Mouse (Mus musculus) mesoderm, embryonic 11.5 days (tissue): ENCODE data around the gene Sost.
A peak's percentile ranks its signal among the peaks of the same experiment; 100 is the strongest.
"Not testable (repeated sequence)": the region's sequence is repeated elsewhere in the genome, so short reads cannot be mapped to it uniquely, and the experiment has no call there.

Experiments
- DNase-seq: peaks from one replicate; pipeline ENCODE4 v3.0.0-alpha.2; 2012; ENCODE audit warnings: low read depth, low spot score

Sost gene

GRCm38 (mm10) chr11:101966965-101967614 lies at the start of gene Sost:
Sost (minus strand) TSS chr11:101967015.
- no peak for DNase-seq

GRCm38 (mm10) chr11:102016136-102016535 lies 49.3 kb upstream of the Sost start:
- no peak for DNase-seq

GRCm38 (mm10) chr11:102015472-102015871 lies 48.7 kb upstream of the Sost start:
- no peak for DNase-seq

GRCm38 (mm10) chr11:102013201-102013600 lies 46.4 kb upstream of the Sost start:
- no peak for DNase-seq

GRCm38 (mm10) chr11:102011510-102011909 lies 44.7 kb upstream of the Sost start:
- DNase-seq = no peak

- DNase-seq = peak; percentile 17
These were observed 43.3 kb upstream of the Sost start for GRCm38 (mm10) chr11:102010140-102010539.

- no peak for DNase-seq
These were observed 42.3 kb upstream of the Sost start for GRCm38 (mm10) chr11:102008954-102009637.

- DNase-seq = no peak
These were observed 41.6 kb upstream of the Sost start for GRCm38 (mm10) chr11:102008372-102008771.

- DNase-seq = no peak
These were observed 39.9 kb upstream of the Sost start for GRCm38 (mm10) chr11:102006688-102007087.

- DNase-seq = no peak
These were observed 39.5 kb upstream of the Sost start for GRCm38 (mm10) chr11:102006271-102006670.

- DNase-seq = no peak
These were observed 37.4 kb upstream of the Sost start for GRCm38 (mm10) chr11:102004251-102004650.

GRCm38 (mm10) chr11:101999466-101999865 lies 32.7 kb upstream of the Sost start:
- DNase-seq = peak; percentile 42

- no peak for DNase-seq
These were observed 31.4 kb upstream of the Sost start for GRCm38 (mm10) chr11:101998258-101998657.

- DNase-seq = no peak
These were observed 29.1 kb upstream of the Sost start for GRCm38 (mm10) chr11:101995938-101996337.

GRCm38 (mm10) chr11:101994100-101994499 lies 27.3 kb upstream of the Sost start:
- DNase-seq = no peak

GRCm38 (mm10) chr11:101992411-101992810 lies 25.6 kb upstream of the Sost start:
- no peak for DNase-seq

GRCm38 (mm10) chr11:101991813-101992212 lies 25.0 kb upstream of the Sost start:
- no peak for DNase-seq

GRCm38 (mm10) chr11:101990244-101990643 lies 23.4 kb upstream of the Sost start:
- DNase-seq = no peak

- no peak for DNase-seq
These were observed 20.1 kb upstream of the Sost start, which contains the start of gene Dusp3 for GRCm38 (mm10) chr11:101986913-101987312. Dusp3 (minus strand) TSS chr11:101987013.

- peak; percentile 90 for DNase-seq
These were observed 19.2 kb upstream of the Sost start for GRCm38 (mm10) chr11:101985990-101986389.

GRCm38 (mm10) chr11:101985450-101985849 lies 18.6 kb upstream of the Sost start:
- not testable (repeated sequence) for DNase-seq

GRCm38 (mm10) chr11:101984054-101985025 lies 17.5 kb upstream of the Sost start, which contains the start of gene Cfap97d1:
Cfap97d1 (plus strand) TSS chr11:101984279.
- DNase-seq = peak; percentile 98
